Mouse (Mus musculus): Measurements from ENCODE around the gene Nckap1.

DNA sequence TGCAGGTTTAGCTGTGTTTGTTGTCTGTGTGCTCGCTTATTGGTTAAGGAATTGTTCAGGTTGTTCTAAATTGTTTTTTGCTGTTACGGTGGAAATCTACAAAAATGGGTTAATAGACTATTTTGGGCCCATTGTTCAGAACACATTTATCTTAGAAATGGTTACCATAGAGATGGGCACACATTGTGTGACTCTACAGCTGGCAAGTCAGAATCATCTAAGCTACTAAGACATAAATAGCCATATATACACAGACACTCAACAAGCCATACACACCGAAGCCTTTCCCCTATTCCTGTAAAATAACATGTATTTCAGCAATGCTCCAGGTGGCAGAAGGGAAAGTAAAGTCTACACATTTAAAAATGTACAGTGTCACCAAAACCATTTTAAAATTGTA, 18.7 kb upstream of the Nckap1 start:
- TF ChIP-seq POLR2A (IDR thresholded peaks at IDR 0.05; ENCODE audit: borderline replicate concordance, low read depth, low read length) (no peak), CTCF (IDR thresholded peaks at IDR 0.05; ENCODE audit: low read depth, low read length) (no peak)

Data from bone marrow macrophage, adult 2 months (primary cell).